Mouse (Mus musculus): ENCODE results near the gene Wasl. TPM values are rescaled to one million over a fixed set of nuclear protein-coding genes. Genes with fewer than 3 reads are reported as not detected.

Gene Wasl
- total RNA-seq, 1 experiment from 2014 or later = 6.4 TPM

DNA sequence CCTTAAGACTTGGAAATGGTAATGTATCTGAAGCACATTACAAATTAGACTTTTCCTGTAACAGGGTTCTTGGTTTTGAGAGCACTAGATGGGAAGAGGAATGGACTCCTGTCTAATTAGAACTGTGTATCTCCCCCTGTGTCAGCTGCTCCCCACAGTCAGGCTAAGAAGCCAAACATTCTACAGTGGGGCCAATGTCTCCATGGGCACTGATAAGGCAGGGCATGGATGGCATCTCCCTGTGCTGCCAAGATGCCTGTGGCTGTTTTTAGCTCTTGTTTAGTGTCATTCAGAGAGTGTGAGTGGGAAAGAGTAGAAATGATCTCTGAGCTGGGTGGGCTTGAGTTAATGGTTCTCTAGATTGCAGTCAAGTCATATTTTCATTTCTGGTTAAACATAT, 91.5 kb downstream of the Wasl start:
- no peak for ATAC-seq (replicated peaks; ENCODE audit: insufficient number of reproducible peaks, low FRiP score, low TSS enrichment, poor library complexity, severe bottlenecking)

DNA sequence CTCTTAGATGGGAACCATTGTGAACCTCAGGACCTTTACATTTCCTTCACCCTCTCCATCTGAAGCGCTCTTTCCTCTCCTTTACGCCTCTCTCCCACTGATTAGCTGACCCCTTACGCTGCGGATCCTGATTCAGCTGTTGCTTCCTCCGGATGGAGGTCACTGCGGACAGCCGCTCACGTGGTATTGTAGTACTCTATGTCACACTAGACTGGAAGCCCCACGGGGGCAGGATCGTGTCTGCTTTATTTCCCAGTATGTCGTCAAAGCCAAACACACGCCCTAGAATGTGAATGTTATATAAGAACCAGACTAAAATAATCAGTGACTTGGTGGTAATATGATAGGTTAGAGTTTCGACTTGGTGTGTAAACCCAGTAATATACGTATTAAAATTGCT, 92.4 kb downstream of the Wasl start:
- ATAC-seq (replicated peaks; ENCODE audit: insufficient number of reproducible peaks, low FRiP score, low TSS enrichment, poor library complexity, severe bottlenecking) = no peak

DNA sequence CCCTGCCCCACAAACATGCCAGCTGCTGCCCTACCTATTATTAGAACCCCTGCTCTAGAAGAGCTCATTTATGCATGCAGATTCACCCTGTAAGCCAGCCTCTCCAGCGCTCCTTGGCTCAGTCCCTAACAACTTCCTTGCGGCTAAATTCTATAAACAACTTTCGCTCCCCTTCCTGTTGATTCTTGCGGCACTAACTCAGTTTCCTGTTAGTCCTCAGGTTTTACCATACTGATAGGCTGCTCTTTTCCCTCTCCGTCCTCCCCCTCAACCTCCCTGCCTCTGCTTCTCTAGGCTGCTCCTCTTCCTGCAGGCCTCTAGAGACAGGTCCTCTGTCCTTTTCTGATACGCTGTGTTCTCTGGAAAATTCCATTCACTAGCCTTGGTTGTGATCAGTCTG, 93.7 kb downstream of the Wasl start:
- no peak for ATAC-seq (replicated peaks; ENCODE audit: insufficient number of reproducible peaks, low FRiP score, low TSS enrichment, poor library complexity, severe bottlenecking)

DNA sequence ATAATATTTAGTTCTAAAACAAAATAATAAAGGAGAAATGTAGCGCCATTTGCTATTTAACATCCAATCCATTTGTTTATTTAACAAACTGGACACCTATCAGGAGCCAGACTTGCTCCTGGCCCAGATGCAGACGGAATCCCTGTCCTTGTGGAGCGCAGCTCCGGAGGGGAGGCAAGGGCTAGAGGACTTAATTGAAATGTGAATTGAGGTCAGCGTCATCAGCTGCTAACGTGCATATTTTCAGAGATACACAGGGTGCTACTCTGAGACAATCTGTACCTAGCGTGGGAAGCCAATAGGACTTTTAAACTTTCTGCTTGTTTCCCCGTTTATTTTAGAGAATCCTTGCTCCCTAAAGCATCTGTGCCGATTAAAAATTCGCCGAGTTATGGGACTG, 94.5 kb downstream of the Wasl start:
- ATAC-seq (replicated peaks; ENCODE audit: insufficient number of reproducible peaks, low FRiP score, low TSS enrichment, poor library complexity, severe bottlenecking) = no peak

DNA sequence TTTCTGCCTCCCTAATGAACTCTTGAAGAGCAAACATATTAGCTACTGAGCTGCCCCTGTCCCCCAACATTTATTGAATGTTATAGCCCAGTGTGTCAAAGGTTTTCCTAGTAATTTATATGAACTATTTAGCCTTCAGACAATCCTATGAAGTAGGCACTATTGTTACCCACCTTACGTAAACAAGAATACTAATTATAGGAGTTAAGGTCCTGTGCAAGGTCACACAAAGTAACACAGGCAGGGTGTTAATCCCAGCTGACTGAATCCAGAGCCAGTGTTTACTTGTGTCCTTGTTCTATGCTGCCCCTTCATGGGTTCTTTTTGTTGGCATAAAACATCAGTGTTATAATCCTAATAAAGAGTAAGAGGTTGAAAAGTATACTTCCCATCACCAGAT, 95.1 kb downstream of the Wasl start:
- no peak for ATAC-seq (replicated peaks; ENCODE audit: insufficient number of reproducible peaks, low FRiP score, low TSS enrichment, poor library complexity, severe bottlenecking)

DNA sequence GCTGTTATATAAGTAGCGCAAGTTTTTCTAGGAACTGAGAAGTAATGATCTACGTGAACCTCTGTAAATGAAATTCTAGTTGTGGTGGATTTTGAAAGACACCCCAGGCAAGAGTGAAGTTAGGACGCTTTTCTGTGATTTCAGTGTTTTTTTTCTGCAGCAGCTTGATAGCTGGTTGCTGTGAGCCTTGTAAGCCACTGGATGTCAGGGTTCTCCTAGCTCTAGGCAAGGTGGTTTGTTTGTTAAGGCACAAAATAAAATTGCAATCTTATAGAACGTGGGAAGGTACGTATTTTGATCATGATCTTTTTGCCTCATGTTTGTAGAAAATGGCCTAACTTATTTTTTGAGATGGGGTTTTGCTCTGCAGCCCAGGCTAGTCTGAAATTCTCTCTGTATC, 95.8 kb downstream of the Wasl start:
- ATAC-seq (replicated peaks; ENCODE audit: insufficient number of reproducible peaks, low FRiP score, low TSS enrichment, poor library complexity, severe bottlenecking) = no peak

DNA sequence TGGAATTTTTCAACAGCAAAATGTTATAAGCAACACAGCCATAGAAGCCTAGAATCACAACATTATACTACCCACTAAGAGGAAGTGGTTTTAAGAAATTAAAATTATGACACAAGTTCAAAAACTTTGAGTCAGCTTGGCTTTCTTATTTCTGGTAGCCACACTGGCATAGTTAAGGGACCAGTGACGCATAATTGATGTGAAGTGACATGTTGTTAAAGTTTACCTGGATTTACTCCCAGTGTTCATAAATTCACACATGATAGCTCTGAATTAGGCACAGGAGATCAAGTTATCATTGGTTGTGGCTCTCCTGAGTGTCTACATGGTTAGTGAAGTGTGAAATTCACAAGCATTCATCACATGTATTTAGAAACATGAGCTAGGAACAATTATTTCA, 99.9 kb downstream of the Wasl start:
- no peak for ATAC-seq (replicated peaks; ENCODE audit: insufficient number of reproducible peaks, low FRiP score, low TSS enrichment, poor library complexity, severe bottlenecking)

DNA sequence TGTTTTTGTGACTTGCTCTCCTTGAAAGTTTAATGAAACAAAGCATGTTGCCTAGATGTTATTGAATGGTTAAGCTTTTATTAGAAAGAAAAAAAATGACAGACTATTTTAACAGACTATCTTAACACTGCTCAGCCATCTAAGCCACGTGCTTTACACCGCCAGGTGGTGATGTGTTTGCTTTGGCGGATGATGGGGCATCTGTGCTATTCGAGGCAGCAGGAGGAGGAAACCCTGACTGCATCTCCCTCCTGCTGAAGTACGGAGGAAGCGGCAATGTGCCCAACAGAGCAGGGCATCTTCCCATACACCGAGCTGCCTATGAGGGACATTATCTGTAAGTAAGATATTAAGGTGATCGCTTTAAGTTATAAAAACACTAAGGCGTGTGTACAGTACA, 100.7 kb downstream of the Wasl start:
- ATAC-seq (replicated peaks; ENCODE audit: insufficient number of reproducible peaks, low FRiP score, low TSS enrichment, poor library complexity, severe bottlenecking) = no peak

Other genes with a start within 250 kb of the Wasl start
- gene Iqub, start 149.9 kb downstream of the Wasl start, total RNA-seq (2017) = 0.10 to 0.19 TPM in 2 of 3 replicates, not detected in the other
- gene Ndufa5, start 137.0 kb downstream of the Wasl start, total RNA-seq (2017) = 116 to 157 TPM (median 129 TPM) in 3 replicates
- not detected in 3 replicates for gene Asb15, start 136.9 kb downstream of the Wasl start, total RNA-seq (2017)
- gene Lmod2, start 67.2 kb downstream of the Wasl start, total RNA-seq (2017) = not detected in 3 replicates
- gene Hyal6, start 68.2 kb upstream of the Wasl start, total RNA-seq (2017) = 0.39 TPM in 1 of 3 replicates, not detected in the others
- not detected in 3 replicates for gene Hyal4, start 83.3 kb upstream of the Wasl start, total RNA-seq (2017)
- not detected in 3 replicates for gene Spam1, start 126.2 kb upstream of the Wasl start, total RNA-seq (2017)
- gene Hyal5, start 193.0 kb upstream of the Wasl start, total RNA-seq (2017) = not detected in 3 replicates

All from monocyte, adult 5-6 weeks (primary cell).